ENCODE assay signal across 21 mouse cellular contexts in genomic region chr7:30880176-30880575, GRCm38 (mm10). TPM values are rescaled to one million over a fixed set of nuclear protein-coding genes. Genes with fewer than 3 reads are reported as not detected.
DNase-seq lines count a peak whose midpoint lies in the region; TF ChIP-seq lines count a peak whose summit lies in the region.
"Had no signal": no experiment of that assay in that cellular context is flagged by ENCODE, and none has a peak within 500 bp of the region (broad histone marks: within the 10 kb centered on the region; RNA-seq: fewer than 3 reads in every experiment).

Gene Cd22, minus strand, starts transcription at chr7:30880342.

- no peaks in the 10 kb centered on the region for H3K9me3 ChIP-seq in MEL (replicated peaks; ENCODE audit: insufficient read depth, low read length)
- H3K9me3 ChIP-seq: forebrain, embryonic 13.5 days; neural tube, embryonic 12.5 days had no signal

- TF ChIP-seq POLR2A in MEL (IDR thresholded peaks at IDR 0.05; ENCODE audit: control insufficient read depth in 1 of 2, insufficient read depth in 1 of 2, low read depth in 1 of 2, low read length in 2 of 2, poor library complexity in 1 of 2): no peak

- TF ChIP-seq EP300 in MEL (IDR thresholded peaks at IDR 0.05; ENCODE audit: low read depth in 1 of 2, low read length in 2 of 2): no peak

- peaks cover 0 to 4% of the 10 kb centered on the region in 2 experiments; a peak in 3 of 4 replicates for H3K27me3 ChIP-seq in MEL (ENCODE audit: control insufficient read depth in 1 of 2, insufficient read depth in 2 of 2, low read length in 2 of 2)
- H3K27me3 ChIP-seq: forebrain, embryonic 13.5 days; neural tube, embryonic 12.5 days had no signal

- no peak within 1 kb of the TSS for H3K27ac ChIP-seq in MEL (ENCODE audit: control insufficient read depth, low read depth, low read length)
- H3K27ac ChIP-seq: forebrain, embryonic 13.5 days; hindbrain, postnatal 0 days; neural tube, embryonic 12.5 days; stomach, postnatal 0 days had no signal

- TF ChIP-seq RAD21 in MEL (IDR thresholded peaks at IDR 0.05; ENCODE audit: low read depth, low read length): no peak

- WGBS in large intestine, adult 2 months: 45% methylated on average over 7 of the region's 7 CpGs

- H3K9ac ChIP-seq in MEL (ENCODE audit: control insufficient read depth, low read depth, low read length, poor library complexity, severe bottlenecking): no peak within 1 kb of the TSS
- H3K9ac ChIP-seq: forebrain, embryonic 13.5 days; lung, embryonic 14.5 days; neural tube, embryonic 12.5 days had no signal

- no peak within 1 kb of the TSS for H3K4me3 ChIP-seq in MEL (ENCODE audit: control insufficient read depth in 1 of 2, insufficient read depth in 1 of 2, low read depth in 2 of 2, low read length in 2 of 2)
- H3K4me3 ChIP-seq: forebrain, embryonic 13.5 days; neural tube, embryonic 12.5 days had no signal

- no peaks in the 10 kb centered on the region for H3K4me1 ChIP-seq in MEL (ENCODE audit: control insufficient read depth in 1 of 2, insufficient read depth in 2 of 2, low read length in 2 of 2)
- H3K4me1 ChIP-seq: forebrain, embryonic 13.5 days; neural tube, embryonic 12.5 days had no signal

- no peak for TF ChIP-seq CTCF in MEL (IDR thresholded peaks at IDR 0.05 in 2 of 3, conservative IDR thresholded peaks at IDR 0.05 in 1 of 3; ENCODE audit: control insufficient read depth in 1 of 3, insufficient read depth in 1 of 3, low read depth in 2 of 3, low read length in 3 of 3, poor library complexity in 1 of 3, severe bottlenecking in 1 of 3)

- peak; percentile 69 to 77 for DNase-seq in spleen, adult 18-20 months
- DNase-seq in spleen, adult 12 weeks (ENCODE audit: low spot score): no peak
- DNase-seq in MEL (ENCODE audit: low read depth, low spot score): peak; percentile 59
- no peak for DNase-seq in large intestine, adult 2 months (ENCODE audit: low read depth, low spot score)
- peak; percentile 43 to 46 for DNase-seq in spleen, postnatal 14 days (ENCODE audit: low spot score in 2 of 2)
- no peak for DNase-seq in left cerebral cortex, postnatal 36 days (ENCODE audit: low spot score in 2 of 2)
- no peak for DNase-seq in embryo, embryonic 9.5 days (ENCODE audit: extremely low spot score)
- DNase-seq in cerebellum, adult 11-12 months: no peak
- DNase-seq: cerebellum, postnatal 14 days; gastrocnemius, postnatal 36 days; layer of hippocampus, postnatal 36 days; liver; lung, embryonic 14.5 days; right cerebral cortex, postnatal 4 days; thymus, postnatal 36 days had no signal

- no peaks in the 10 kb centered on the region for H3K36me3 ChIP-seq in MEL (ENCODE audit: control insufficient read depth in 1 of 2, insufficient read depth in 2 of 2, low read length in 2 of 2)
- H3K36me3 ChIP-seq: neural tube, embryonic 12.5 days had no signal

- no peaks in the 10 kb centered on the region for H3K79me2 ChIP-seq in MEL (ENCODE audit: control insufficient read depth, insufficient read depth, low read length, poor library complexity)

- intact Hi-C loops in left cerebral cortex, postnatal 36 days (cut with DNase I): no loop called here

TF ChIP-seq in MEL, 35 proteins besides CTCF, POLR2A, EP300 and RAD21:
- TF ChIP-seq USF1 (IDR thresholded peaks at IDR 0.05; ENCODE audit: low read depth, low read length) (peak; percentile 67; the same call in 1 of the 2 replicates), MAX (IDR thresholded peaks at IDR 0.05; ENCODE audit: low read length) (0 out of 2 replicates have a peak, but pooled peaks have one; percentile 21), UBTF (IDR thresholded peaks at IDR 0.05; ENCODE audit: borderline replicate concordance, insufficient read depth, low read depth, low read length) (no peak), MAZ (IDR thresholded peaks at IDR 0.05; ENCODE audit: low read depth, low read length) (no peak)

RNA-seq across cellular contexts. Expression of gene Cd22, which starts in this region (rescaled TPM):
- not detected in 2 replicates for total RNA-seq in MEL (2012; rRNA removed)
- polyA plus RNA-seq in MEL (2012; ENCODE audit: insufficient read depth in 1 of 2, insufficient read length in 2 of 2, low read depth in 1 of 2, low replicate concordance in 2 of 2, missing spikeins in 1 of 2): under 1 TPM in 1 of 2 experiments, not detected in 1; 0.07 TPM
- 15.1 and 20.1 TPM in 2 replicates for polyA plus RNA-seq in large intestine, adult 2 months (2012; rRNA removed)
- not detected for total RNA-seq in left cerebral cortex, postnatal 36 days (2021)
- total RNA-seq: gastrocnemius, postnatal 36 days; layer of hippocampus, postnatal 36 days; left cerebral cortex, postnatal 25 days had no signal
- polyA plus RNA-seq: forebrain, embryonic 13.5 days; heart, embryonic 11.5 days; neural tube, embryonic 12.5 days had no signal

Comparison
In these comparisons a context has a peak if more than half of its experiments do, and no peak if none do; other contexts are left out.
1. RNA of gene Cd22 (polyA plus RNA-seq): 15.1 to 20.1 TPM in large intestine, adult 2 months; 0.07 TPM in MEL; every median in the first group is over 10 times any median in the second.
2. DNase-seq: peak in spleen, adult 18-20 months (2 of 2) and spleen, postnatal 14 days (2 of 2); none in spleen, adult 12 weeks (single experiment), large intestine, adult 2 months (single experiment), left cerebral cortex, postnatal 36 days (0 of 2), embryo, embryonic 9.5 days (single experiment) and cerebellum, adult 11-12 months (single experiment).
3. Peak in DNase-seq in MEL; RNA of the gene not detected or under 1 TPM.